Mouse (Mus musculus): ENCODE data around the gene Lars2.

DNA sequence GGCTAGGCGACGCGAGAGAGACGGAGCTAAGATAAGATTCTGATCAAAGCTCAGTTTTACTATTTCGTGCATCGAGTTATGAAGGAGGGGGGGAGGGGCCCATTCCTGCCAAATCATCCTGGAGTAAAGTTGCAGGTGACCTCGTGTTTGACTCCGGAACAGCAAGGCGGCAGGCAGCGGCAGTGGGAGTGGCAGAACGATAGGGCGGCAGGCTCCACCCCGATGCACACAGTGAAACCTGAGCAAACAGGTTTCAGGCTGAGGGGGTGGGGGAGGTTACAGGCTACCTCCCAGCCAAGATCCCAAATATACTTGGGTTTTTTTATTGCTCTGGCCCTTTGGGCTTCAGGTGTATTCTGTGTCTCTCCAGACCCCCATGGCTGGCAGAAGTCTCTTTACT, 129.9 kb downstream of the Lars2 start:
- TF ChIP-seq GATA1 (IDR thresholded peaks at IDR 0.05; ENCODE audit: low read length): no peak
- no peak for TF ChIP-seq TAL1 (IDR thresholded peaks at IDR 0.05; ENCODE audit: low read length)
